Mouse (Mus musculus) hindbrain, embryonic 16.5 days (tissue): ENCODE measurements at regions not wholly inside any gene's neighbourhood (a gene's known extent, or its start where the extent isn't known, plus 50 kb on each side); places are given as distances from the start of the nearest gene placed in this dataset.

Source experiments
- ATAC-seq: fragments of 200-750 bp; cut with Nextera tagmentation; 2 replicates; pipeline ENCODE4 v1.8.0; 2017; ENCODE audit warnings: moderate TSS enrichment, moderate library complexity
- H3K27ac ChIP-seq: fragments of 300-500 bp; sonication (generic); 2 replicates; pipeline ENCODE4 v1.5.1; 2014; ENCODE audit warnings: low read depth, mild to moderate bottlenecking, control low read depth, low read length, moderate library complexity
- H3K27me3 ChIP-seq: fragments of 300-500 bp; sonication (generic); replicated peaks from 2 replicates; pipeline ENCODE4 v1.6.1; 2014; ENCODE audit warnings: low read length; ENCODE audit not compliant: control insufficient read depth, insufficient read depth
- H3K36me3 ChIP-seq: fragments of 300-500 bp; sonication (generic); 2 replicates; pipeline ENCODE4 v1.6.1; 2014; ENCODE audit warnings: mild to moderate bottlenecking, low read length, moderate library complexity, mixed read lengths; ENCODE audit not compliant: control insufficient read depth, insufficient read depth
- H3K4me1 ChIP-seq: fragments of 300-500 bp; sonication (generic); 2 replicates; pipeline ENCODE4 v1.6.1; 2014; ENCODE audit warnings: low read depth, low read length; ENCODE audit not compliant: control insufficient read depth, insufficient read depth
- H3K4me2 ChIP-seq: fragments of 300-500 bp; sonication (generic); 2 replicates; pipeline ENCODE4 v1.6.1; 2014; ENCODE audit warnings: mild to moderate bottlenecking, low read length, control low read depth, moderate library complexity
- H3K4me3 ChIP-seq: fragments of 300-500 bp; sonication (generic); 2 replicates; pipeline ENCODE4 v1.5.1; 2014; ENCODE audit warnings: mild to moderate bottlenecking, low read length, control low read depth, moderate library complexity
- H3K9ac ChIP-seq: fragments of 300-500 bp; sonication (generic); 2 replicates; pipeline ENCODE4 v1.6.1; 2014; ENCODE audit warnings: low read depth, mild to moderate bottlenecking, control low read depth, low read length, moderate library complexity
- H3K9me3 ChIP-seq: fragments of 300-500 bp; sonication (generic); 2 replicates; pipeline ENCODE4 v1.6.1; 2014; ENCODE audit warnings: mild to moderate bottlenecking, low read length, moderate library complexity; ENCODE audit not compliant: control insufficient read depth
- WGBS: fragments of 180-500 bp; shearing (Covaris S2); extraction: QIAGEN DNeasy Blood & Tissue Kit; methylation state at CpG from one replicate; pipeline ENCODE4 v1.1.7; 2014; 5-methylcytosine and 5-hydroxymethylcytosine counted together

DNA sequence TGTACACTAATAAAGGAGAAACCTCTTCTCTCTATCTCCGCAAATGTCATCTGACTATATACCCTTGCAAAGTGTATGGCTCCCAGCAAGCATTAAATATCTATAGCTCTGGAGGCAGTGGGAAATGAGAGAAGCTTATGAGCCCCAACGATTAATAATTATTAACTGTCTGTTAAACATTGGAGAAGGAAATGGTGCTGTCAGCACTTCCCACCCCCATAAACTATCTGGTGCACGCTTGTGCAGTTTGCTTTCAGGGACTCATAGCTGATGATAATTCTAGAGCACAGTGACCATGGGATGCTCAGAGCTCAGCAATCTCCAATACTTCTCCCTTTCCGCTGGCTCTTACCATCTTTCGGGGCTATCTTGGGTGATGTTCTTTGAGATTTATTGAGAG is 541.2 kb downstream of the Grxcr1 start:
- no peaks in the 10 kb centered on the region for H3K9me3 ChIP-seq
- WGBS = 91% methylated on average over 5 of the region's 5 CpGs
- H3K4me3 ChIP-seq = no peak overlapping the region
- no peak overlapping the region for H3K4me2 ChIP-seq
- no peak overlapping the region for H3K27ac ChIP-seq
- ATAC-seq = no peak
- H3K27me3 ChIP-seq = no peaks in the 10 kb centered on the region
- no peak overlapping the region for H3K9ac ChIP-seq
- no peaks in the 10 kb centered on the region for H3K4me1 ChIP-seq
- no peaks in the 10 kb centered on the region for H3K36me3 ChIP-seq

DNA sequence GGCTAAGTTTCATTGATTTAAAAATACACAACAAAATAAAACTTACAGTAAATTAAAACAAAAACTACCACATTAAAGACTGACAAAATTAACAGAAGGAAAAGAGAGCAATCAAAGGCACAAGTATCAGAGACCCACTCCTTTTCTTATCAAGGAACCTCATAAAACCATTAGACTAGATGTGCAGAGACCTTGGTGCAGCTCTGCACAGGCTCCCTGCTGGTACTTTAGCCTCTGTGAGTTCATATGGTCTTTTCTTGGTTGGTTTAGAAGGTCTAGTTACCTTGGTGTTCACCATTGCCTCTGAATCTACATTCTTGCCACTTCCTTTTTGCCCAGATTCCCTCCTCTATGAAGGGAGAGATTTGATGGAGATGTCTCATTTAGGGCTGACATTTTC is 544.2 kb downstream of the Grxcr1 start:
- no peak overlapping the region for H3K4me3 ChIP-seq
- no peaks in the 10 kb centered on the region for H3K9me3 ChIP-seq
- no peak for ATAC-seq
- H3K27me3 ChIP-seq = no peaks in the 10 kb centered on the region
- H3K36me3 ChIP-seq = no peaks in the 10 kb centered on the region
- H3K4me1 ChIP-seq = no peaks in the 10 kb centered on the region
- no peak overlapping the region for H3K27ac ChIP-seq
- H3K4me2 ChIP-seq = no peak overlapping the region
- no peak overlapping the region for H3K9ac ChIP-seq

DNA sequence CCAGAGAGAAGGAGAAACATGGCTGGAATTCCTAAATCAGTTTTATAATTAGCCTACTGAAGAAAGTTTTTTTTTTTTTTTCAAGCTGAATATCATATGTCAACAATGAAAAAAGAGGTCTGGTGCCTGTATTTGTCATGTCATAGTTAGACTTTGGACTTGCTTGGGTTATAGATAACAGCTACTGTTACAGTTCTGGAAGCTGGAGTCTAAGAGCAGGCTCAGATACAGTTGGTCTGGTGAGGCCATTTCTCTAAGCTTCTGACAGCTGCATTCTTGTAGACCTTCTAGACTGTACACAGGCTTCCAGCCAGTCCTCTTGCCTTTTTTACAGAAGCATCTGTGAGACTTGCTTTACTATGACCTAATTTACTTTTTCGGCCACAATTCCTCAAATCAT is 546.9 kb downstream of the Grxcr1 start:
- H3K36me3 ChIP-seq = no peaks in the 10 kb centered on the region
- no peak overlapping the region for H3K27ac ChIP-seq
- H3K4me1 ChIP-seq = no peaks in the 10 kb centered on the region
- no peak overlapping the region for H3K9ac ChIP-seq
- ATAC-seq = no peak
- H3K4me2 ChIP-seq = no peak overlapping the region
- H3K9me3 ChIP-seq = no peaks in the 10 kb centered on the region
- H3K27me3 ChIP-seq = no peaks in the 10 kb centered on the region
- WGBS = 90% methylated on average over 1 of the region's 1 CpGs
- no peak overlapping the region for H3K4me3 ChIP-seq

DNA sequence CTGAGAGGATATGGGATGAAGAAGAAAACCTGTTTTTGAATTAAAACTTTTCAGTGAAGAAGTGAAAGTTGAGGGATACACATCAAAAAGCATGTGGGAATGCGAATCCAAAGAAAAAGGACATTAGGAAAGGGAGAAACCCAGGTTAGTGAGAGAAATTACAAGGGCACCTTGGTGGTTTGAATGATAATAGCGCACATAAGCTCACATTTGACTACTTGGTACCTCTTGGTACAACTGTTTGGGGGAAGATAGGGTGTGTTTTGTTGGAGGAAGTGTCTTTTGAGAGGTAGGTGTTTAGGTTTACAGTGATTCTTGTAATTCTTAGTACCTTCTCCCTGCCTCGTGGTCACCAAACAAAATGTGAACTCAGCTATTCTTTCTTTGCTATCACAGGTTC is 560.8 kb downstream of the Grxcr1 start:
- no peaks in the 10 kb centered on the region for H3K27me3 ChIP-seq
- no peak overlapping the region for H3K9ac ChIP-seq
- no peaks in the 10 kb centered on the region for H3K36me3 ChIP-seq
- no peaks in the 10 kb centered on the region for H3K9me3 ChIP-seq
- 82% methylated on average over 3 of the region's 3 CpGs for WGBS
- no peak overlapping the region for H3K4me3 ChIP-seq
- no peak overlapping the region for H3K27ac ChIP-seq
- ATAC-seq = no peak
- no peaks in the 10 kb centered on the region for H3K4me1 ChIP-seq
- no peak overlapping the region for H3K4me2 ChIP-seq

DNA sequence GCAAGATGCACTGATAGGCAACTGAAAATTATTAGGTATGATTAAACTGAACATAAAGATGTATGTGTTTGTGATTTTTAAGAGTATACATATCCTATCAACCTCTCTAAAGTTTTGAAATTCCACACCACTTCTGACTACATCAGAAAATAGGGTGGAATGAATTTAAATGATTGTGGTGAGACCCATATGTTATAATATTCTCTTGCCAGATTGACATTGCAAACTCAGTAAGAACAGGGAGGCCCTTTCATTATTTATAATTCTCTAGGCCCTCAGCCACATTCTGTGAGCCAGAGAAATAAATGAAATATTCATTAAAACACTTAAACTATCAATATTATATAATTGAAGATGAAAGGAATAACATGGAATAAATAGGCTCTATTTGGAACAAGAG is 586.8 kb downstream of the Grxcr1 start:
- no peaks in the 10 kb centered on the region for H3K27me3 ChIP-seq
- no peak overlapping the region for H3K4me2 ChIP-seq
- no peaks in the 10 kb centered on the region for H3K36me3 ChIP-seq
- H3K9me3 ChIP-seq = no peaks in the 10 kb centered on the region
- no peak overlapping the region for H3K27ac ChIP-seq
- H3K4me3 ChIP-seq = no peak overlapping the region
- no peak overlapping the region for H3K9ac ChIP-seq
- H3K4me1 ChIP-seq = no peaks in the 10 kb centered on the region
- ATAC-seq = no peak

DNA sequence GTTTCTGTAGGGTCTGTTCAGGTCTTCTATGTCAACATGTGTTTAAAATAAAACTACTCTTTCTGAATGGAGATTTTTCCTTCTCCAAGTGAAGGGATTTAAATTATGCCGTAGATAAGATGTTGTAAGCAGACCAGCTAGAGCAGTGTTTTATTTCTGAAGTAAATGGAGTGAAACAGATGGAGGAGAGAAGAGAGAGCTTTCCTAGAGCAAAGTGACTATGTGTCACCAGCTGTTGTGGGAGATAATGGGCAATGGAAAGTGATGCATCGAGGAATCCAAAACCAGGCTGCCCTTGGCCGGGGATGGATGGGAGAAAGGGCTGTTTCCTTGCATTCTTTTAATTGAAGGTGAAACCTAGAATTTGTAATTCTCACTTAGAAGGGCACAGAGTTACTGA is 603.8 kb downstream of the Grxcr1 start:
- H3K4me1 ChIP-seq = no peaks in the 10 kb centered on the region
- H3K27ac ChIP-seq = no peak overlapping the region
- H3K36me3 ChIP-seq = no peaks in the 10 kb centered on the region
- ATAC-seq = no peak
- WGBS = 71% methylated on average over 3 of the region's 3 CpGs
- no peaks in the 10 kb centered on the region for H3K27me3 ChIP-seq
- H3K9ac ChIP-seq = no peak overlapping the region
- no peak overlapping the region for H3K4me3 ChIP-seq
- H3K4me2 ChIP-seq = no peak overlapping the region
- no peaks in the 10 kb centered on the region for H3K9me3 ChIP-seq

DNA sequence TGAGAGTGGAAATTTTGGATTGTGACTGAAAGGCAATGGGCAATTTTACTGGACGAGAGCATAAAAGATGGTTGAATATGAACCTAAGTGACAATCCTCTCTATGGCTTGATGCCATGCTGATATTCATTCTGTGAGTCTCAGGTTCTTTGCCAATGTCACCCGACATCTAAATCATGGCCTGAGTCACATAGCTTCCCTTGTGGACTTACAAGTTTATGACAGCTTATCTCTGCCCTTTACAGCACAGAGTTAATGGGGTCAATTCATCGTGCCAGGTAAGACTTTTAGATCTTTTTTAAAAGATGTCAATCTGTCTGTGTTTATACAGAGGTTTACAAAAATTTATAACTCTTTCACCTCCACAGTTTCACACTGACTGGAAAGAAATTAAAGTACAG is 641.2 kb downstream of the Grxcr1 start:
- Histone ChIP-seq H3K27ac (no peak overlapping the region), H3K27me3 (no peaks in the 10 kb centered on the region), H3K4me3 (no peak overlapping the region), H3K9ac (no peak overlapping the region), H3K4me2 (no peak overlapping the region), H3K4me1 (no peaks in the 10 kb centered on the region), H3K9me3 (no peaks in the 10 kb centered on the region), H3K36me3 (no peaks in the 10 kb centered on the region)
- ATAC-seq = no peak
- WGBS = 89% methylated on average over 3 of the region's 3 CpGs

DNA sequence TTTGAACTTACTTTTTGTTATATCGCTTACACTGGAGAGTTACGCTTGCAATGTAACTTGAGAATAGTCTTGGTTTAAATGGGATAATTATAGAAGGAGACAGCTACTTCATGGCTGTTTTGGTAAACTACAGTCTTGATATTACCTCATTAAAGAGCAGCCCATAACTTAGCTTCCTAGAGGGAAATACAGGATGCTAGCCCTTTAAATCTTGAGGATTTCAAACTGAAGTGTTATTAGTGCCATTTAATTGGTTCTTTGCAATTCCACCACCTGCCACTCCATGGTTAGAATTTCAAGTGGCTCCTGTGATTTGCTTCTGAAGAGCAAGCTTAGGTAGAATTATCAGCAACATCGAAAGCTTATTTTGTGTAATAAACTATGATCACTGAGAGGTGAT is 640.1 kb downstream of the Kctd8 start:
- H3K4me1 ChIP-seq = no peaks in the 10 kb centered on the region
- ATAC-seq = no peak
- no peaks in the 10 kb centered on the region for H3K36me3 ChIP-seq
- no peaks in the 10 kb centered on the region for H3K27me3 ChIP-seq
- no peak overlapping the region for H3K4me3 ChIP-seq
- H3K9ac ChIP-seq = no peak overlapping the region
- no peaks in the 10 kb centered on the region for H3K9me3 ChIP-seq
- 70% methylated on average over 3 of the region's 3 CpGs for WGBS
- no peak overlapping the region for H3K27ac ChIP-seq
- H3K4me2 ChIP-seq = no peak overlapping the region

DNA sequence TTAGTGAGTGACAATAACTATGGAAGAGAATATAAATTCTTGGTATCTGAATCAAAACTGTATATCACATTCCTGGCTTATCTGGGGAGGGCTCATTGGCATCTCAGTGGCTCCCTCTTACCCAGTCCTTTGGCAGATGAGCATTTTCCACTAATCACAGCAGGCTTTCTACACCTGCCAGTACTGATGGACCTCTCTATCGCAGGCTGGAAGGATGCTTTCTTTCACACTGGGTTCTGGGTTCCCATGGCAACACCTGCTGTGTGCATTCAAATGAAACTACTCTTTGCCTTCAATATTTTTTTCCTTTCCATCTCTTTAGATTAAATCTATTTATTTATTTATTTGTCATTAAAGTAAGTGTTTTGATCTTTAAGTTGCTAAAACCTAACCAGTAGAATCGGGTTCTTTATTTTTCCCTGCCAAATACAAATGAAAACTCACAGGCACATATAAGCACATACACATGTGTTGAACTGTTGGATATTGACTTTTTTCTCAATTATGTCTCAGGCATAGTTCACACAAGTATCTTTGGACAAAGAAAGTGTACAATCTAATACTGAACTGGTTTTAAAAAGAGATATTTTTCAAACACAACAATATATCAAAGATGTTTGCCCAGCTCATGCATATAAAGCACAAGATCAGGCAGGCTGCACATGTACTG is 635.9 kb downstream of the Kctd8 start:
- H3K36me3 ChIP-seq = no peaks in the 10 kb centered on the region
- no peak overlapping the region for H3K4me3 ChIP-seq
- no peak overlapping the region for H3K27ac ChIP-seq
- no peaks in the 10 kb centered on the region for H3K9me3 ChIP-seq
- no peaks in the 10 kb centered on the region for H3K27me3 ChIP-seq
- no peak overlapping the region for H3K4me2 ChIP-seq
- no peak overlapping the region for H3K9ac ChIP-seq
- H3K4me1 ChIP-seq = no peaks in the 10 kb centered on the region
- 50% methylated on average over 2 of the region's 2 CpGs for WGBS
- peak; percentile 92 for ATAC-seq

DNA sequence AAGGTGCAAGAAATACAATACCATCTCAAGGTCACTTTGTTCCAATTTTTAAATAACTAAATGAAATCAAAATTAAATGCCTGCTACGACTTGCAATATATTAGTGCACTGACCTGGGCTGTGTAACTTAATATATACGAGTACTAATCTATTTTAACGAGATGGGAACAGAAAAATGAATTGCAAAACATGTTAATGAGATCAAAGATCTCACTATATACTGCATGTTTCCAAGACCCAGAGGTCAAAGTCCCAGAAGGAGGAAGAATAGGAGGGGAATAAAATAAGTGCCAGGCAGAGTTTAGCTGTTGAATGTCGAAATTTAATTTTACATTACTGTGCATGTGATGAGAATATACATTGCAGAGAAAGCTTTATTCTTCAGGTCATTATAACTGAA is 614.7 kb downstream of the Kctd8 start:
- no peaks in the 10 kb centered on the region for H3K27me3 ChIP-seq
- no peak for ATAC-seq
- no peaks in the 10 kb centered on the region for H3K4me1 ChIP-seq
- no peak overlapping the region for H3K4me2 ChIP-seq
- H3K4me3 ChIP-seq = no peak overlapping the region
- no peak overlapping the region for H3K9ac ChIP-seq
- WGBS = 66% methylated on average over 4 of the region's 4 CpGs
- H3K27ac ChIP-seq = no peak overlapping the region
- H3K9me3 ChIP-seq = no peaks in the 10 kb centered on the region
- H3K36me3 ChIP-seq = no peaks in the 10 kb centered on the region
